Mouse (Mus musculus) lung, postnatal 10 days (tissue): ENCODE results near the gene Olfr566.

ENCODE experiments used
- DNase-seq: peaks from one replicate; pipeline ENCODE4 v3.0.0; 2021

Olfr566 gene

GRCm38 (mm10) chr7:102858665-102859064 is at the start of gene Olfr566:
Gene Olfr566, minus strand, starts transcription at chr7:102858765.
- no peak for DNase-seq

- no peak for DNase-seq
Measured at GRCm38 (mm10) chr7:102890782-102891181, 32.2 kb upstream of the Olfr566 start, which contains the start of gene Olfr569. Gene Olfr569, minus strand, starts transcription at chr7:102890882.

DNA sequence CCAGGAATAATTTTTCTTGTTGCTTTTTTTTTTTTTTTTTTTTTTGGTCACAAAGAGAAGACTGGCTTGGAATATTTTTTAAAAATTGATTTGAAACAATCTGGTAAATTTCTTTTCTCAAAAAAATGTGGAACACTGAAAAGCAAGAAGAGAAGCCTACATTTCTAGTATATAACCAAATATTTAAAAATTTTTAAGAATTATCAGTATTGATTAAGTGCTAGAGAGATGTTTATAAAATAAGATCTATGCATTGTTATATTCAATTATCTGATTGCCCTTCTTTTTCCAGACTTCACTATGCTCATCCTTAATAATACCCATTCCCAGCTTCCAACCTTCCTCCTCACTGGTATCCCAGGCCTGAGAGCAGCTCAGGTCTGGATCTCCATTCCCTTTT is 18.3 kb upstream of the Olfr566 start, which contains the start of gene Olfr568:
Gene Olfr568, plus strand, starts transcription at position 301 of the 400 bp plus-strand sequence.
- no peak for DNase-seq

DNA sequence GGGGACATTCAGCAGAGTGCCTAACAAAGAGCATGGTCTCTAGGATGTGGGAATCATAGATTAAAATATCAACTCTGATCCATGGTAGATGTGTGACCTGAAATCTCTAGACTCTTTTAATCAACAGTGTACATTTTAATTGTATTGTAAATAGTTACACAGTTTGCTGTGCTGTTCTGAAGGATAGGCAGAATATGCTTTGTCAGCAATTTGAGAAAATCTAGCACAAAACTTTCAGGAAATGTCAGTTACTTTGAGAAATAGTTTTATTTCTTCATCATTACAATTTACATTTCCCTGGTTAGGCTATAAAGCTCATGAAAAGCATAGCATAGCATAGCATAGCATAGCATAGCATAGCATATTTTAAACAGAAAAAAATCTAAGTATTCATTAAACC is 2.8 kb downstream of the Olfr566 start:
- no peak for DNase-seq
